Mouse (Mus musculus) forebrain, embryonic 13.5 days (tissue): Measurements from ENCODE around the gene Olfr239. TPM values are rescaled to one million over a fixed set of nuclear protein-coding genes. Genes with fewer than 3 reads are reported as not detected.
"Not testable (repeated sequence)": the region's sequence is repeated elsewhere in the genome, so short reads cannot be mapped to it uniquely, and the experiment has no call there.

Source experiments
- ATAC-seq: fragments of 200-750 bp; cut with Nextera tagmentation; 2 replicates; pipeline ENCODE4 v1.8.0; 2017
- H3K27ac ChIP-seq: fragments of 300-500 bp; sonication (generic); 2 replicates; pipeline ENCODE4 v1.5.1; 2015; ENCODE audit warnings: inconsistent platforms, mild to moderate bottlenecking, moderate library complexity
- H3K27me3 ChIP-seq: fragments of 300-500 bp; sonication (generic); 2 replicates; pipeline ENCODE4 v1.6.1; 2015; ENCODE audit warnings: mild to moderate bottlenecking, inconsistent platforms
- H3K36me3 ChIP-seq: fragments of 300-500 bp; sonication (generic); 2 replicates; pipeline ENCODE4 v1.6.1; 2015; ENCODE audit warnings: mild to moderate bottlenecking, inconsistent platforms; ENCODE audit not compliant: poor library complexity, severe bottlenecking
- H3K4me1 ChIP-seq: fragments of 300-500 bp; sonication (generic); 2 replicates; pipeline ENCODE4 v1.6.1; 2015; ENCODE audit warnings: inconsistent platforms
- H3K4me2 ChIP-seq: fragments of 300-500 bp; sonication (generic); 2 replicates; pipeline ENCODE4 v1.6.1; 2015; ENCODE audit warnings: inconsistent platforms, mild to moderate bottlenecking, moderate library complexity
- H3K4me3 ChIP-seq: fragments of 300-500 bp; sonication (generic); 2 replicates; pipeline ENCODE4 v1.5.1; 2015; ENCODE audit warnings: mild to moderate bottlenecking, inconsistent platforms
- H3K9ac ChIP-seq: fragments of 300-500 bp; sonication (generic); 2 replicates; pipeline ENCODE4 v1.6.1; 2015; ENCODE audit warnings: mild to moderate bottlenecking, inconsistent platforms
- H3K9me3 ChIP-seq: fragments of 300-500 bp; sonication (generic); replicated peaks from 2 replicates; pipeline ENCODE4 v1.6.1; 2016; ENCODE audit warnings: inconsistent platforms
- WGBS: fragments of 180-500 bp; shearing (Covaris S2); methylation state at CpG from one replicate; pipeline ENCODE4 v1.1.7; 2015; 5-methylcytosine and 5-hydroxymethylcytosine counted together
- polyA plus RNA-seq: library from polyadenylated mRNA; unstranded; fragments of >200 nt; fragmentation: Nextera tagmentation; extraction: Ambion mirVana; gene quantifications from 2 replicates; pipeline ENCODE4 v1.2.1, GENCODE M21; 2015

Olfr239 gene
- polyA plus RNA-seq = not detected in 2 replicates

DNA sequence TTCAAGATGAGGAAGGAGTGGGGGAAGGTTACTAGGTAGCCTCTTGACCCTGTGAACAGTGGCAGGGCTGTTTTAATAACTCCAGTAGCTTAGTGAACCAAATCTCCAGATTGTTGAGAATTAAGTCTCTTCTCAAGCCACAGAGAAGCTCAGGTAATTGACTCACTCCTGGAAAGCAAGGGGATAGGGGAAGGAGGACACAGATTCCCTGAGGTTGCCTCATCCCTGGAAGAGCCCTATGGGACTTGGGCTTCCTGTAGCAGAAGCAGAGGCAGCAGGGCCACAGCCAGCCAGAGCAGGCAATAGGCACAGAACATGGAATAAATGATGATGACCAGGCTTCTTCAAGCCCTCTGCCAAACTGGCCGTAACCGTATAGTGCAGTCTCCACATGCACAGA, at the start of gene Olfr239:
Gene Olfr239, plus strand, starts transcription at position 301 of the 400 bp plus-strand sequence.
- H3K9me3 ChIP-seq, H3K36me3 ChIP-seq, ATAC-seq, H3K9ac ChIP-seq, H3K27ac ChIP-seq, H3K4me2 ChIP-seq, H3K4me3 ChIP-seq, H3K4me1 ChIP-seq, H3K27me3 ChIP-seq: not testable (repeated sequence)
- WGBS = no CpG with 5 or more reads among the region's 2 CpGs

DNA sequence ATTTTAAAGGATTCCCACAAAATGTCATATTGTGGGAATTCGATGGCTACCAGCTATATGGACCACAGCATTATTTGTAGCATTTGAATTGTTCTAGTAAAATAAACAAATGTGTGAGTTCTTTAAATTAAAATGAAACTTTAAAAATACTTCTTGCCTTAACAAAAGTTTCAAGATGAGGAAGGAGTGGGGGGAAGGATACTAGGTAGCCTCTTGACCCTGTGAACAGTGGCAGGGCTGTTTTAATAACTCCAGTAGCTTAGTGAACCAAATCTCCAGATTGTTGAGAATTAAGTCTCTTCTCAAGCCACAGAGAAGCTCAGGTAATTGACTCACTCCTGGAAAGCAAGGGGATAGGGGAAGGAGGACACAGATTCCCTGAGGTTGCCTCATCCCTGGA, 23.0 kb upstream of the Olfr239 start, which contains the start of gene Olfr55:
Gene Olfr55, plus strand, starts transcription at position 301 of the 400 bp plus-strand sequence.
- not testable (repeated sequence) for H3K36me3 ChIP-seq, ATAC-seq, H3K4me1 ChIP-seq, H3K4me3 ChIP-seq, H3K9me3 ChIP-seq, H3K4me2 ChIP-seq, H3K27ac ChIP-seq, H3K9ac ChIP-seq, H3K27me3 ChIP-seq
- WGBS = 78% methylated on average over 1 of the region's 1 CpGs

DNA sequence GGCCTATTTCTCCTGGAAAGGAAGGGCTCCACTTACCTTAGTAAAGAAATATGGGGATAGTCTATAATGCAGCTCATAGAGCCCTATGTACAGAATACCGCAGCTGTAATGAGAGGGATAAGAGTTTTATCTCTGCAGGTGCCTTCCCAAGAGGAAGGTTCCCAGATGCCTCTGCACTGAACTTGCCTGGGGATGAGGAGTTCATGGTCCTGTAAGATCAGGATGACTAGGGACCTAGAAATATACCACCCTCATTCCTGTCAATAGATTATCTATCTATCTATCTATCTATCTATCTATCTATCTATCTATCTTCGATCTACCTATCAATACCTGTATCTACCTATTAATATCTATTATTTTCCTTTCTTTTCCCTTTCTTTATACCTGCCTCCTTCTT, 30.5 kb downstream of the Olfr239 start, which contains the start of gene Olfr1564:
Gene Olfr1564, minus strand, starts transcription at position 101 of the 400 bp plus-strand sequence.
- H3K9ac ChIP-seq = no peak within 1 kb of the TSS
- peaks cover 7% of the 10 kb centered on the region for H3K9me3 ChIP-seq
- H3K4me1 ChIP-seq = no peaks in the 10 kb centered on the region
- no peak within 1 kb of the TSS for H3K27ac ChIP-seq
- WGBS = 83% methylated on average over 2 of the region's 2 CpGs
- no peaks in the 10 kb centered on the region for H3K36me3 ChIP-seq
- ATAC-seq = no peak
- H3K4me2 ChIP-seq = no peak within 1 kb of the TSS
- no peaks in the 10 kb centered on the region for H3K27me3 ChIP-seq
- no peak within 1 kb of the TSS for H3K4me3 ChIP-seq

DNA sequence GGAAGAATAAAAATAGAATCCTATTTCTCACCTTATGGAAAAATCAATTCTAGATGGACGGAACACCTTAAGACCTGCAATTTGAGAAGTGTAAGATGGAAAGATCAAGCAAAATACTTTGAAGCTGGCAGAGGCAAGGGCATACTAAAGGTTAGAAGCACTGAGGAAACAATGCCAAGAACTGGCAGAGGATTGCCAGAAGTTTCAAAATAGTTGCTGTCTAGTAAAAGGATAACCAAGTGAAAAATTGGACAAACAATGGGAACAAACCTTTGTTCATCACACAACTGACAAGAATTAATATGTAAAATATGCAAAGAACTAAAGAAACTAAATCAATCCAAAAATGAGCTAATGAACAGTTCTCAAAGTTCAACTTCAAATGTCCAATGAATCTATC, 45.5 kb downstream of the Olfr239 start:
- WGBS = 100% methylated on average over 1 of the region's 1 CpGs
- H3K27me3 ChIP-seq, H3K27ac ChIP-seq, H3K4me1 ChIP-seq, H3K9ac ChIP-seq, ATAC-seq, H3K4me2 ChIP-seq, H3K4me3 ChIP-seq: not testable (repeated sequence)
- H3K36me3 ChIP-seq = peaks cover 15% of the 10 kb centered on the region
- H3K9me3 ChIP-seq = peaks cover 17% of the 10 kb centered on the region; the same call in 1 of the 2 replicates

Other genes with a start within 250 kb of the Olfr239 start
- gene Cyp4f13, start 243.9 kb upstream of the Olfr239 start, polyA plus RNA-seq = 5.6 and 6.0 TPM in 2 replicates
- 11.4 and 12.5 TPM in 2 replicates for gene Zfp472, start 225.5 kb upstream of the Olfr239 start, polyA plus RNA-seq
- 19.1 and 20.4 TPM in 2 replicates for gene Zfp952, start 198.2 kb upstream of the Olfr239 start, polyA plus RNA-seq
- gene Zfp763, start 157.9 kb upstream of the Olfr239 start, polyA plus RNA-seq = 24.6 and 27.5 TPM in 2 replicates
- not detected in 2 replicates for gene 4921501E09Rik, start 123.2 kb upstream of the Olfr239 start, polyA plus RNA-seq
- 18.1 and 18.2 TPM in 2 replicates for gene Zfp563, start 102.0 kb upstream of the Olfr239 start, polyA plus RNA-seq
- gene Morc2b, start 51.6 kb upstream of the Olfr239 start, polyA plus RNA-seq = 0.04 and 0.16 TPM in 2 replicates
- 0.05 TPM in 1 of 2 replicates, not detected in the other for gene Olfr55, start 22.9 kb upstream of the Olfr239 start, polyA plus RNA-seq
- gene Olfr1564, start 30.4 kb downstream of the Olfr239 start, polyA plus RNA-seq = 0.10 TPM in 1 of 2 replicates, not detected in the other
- 20.1 and 23.0 TPM in 2 replicates for gene Zfp955a, start 63.8 kb downstream of the Olfr239 start, polyA plus RNA-seq
- gene Olfr63, start 73.4 kb downstream of the Olfr239 start, polyA plus RNA-seq = 0.04 and 0.08 TPM in 2 replicates
- gene Zfp955b, start 98.2 kb downstream of the Olfr239 start, polyA plus RNA-seq = 15.3 and 16.7 TPM in 2 replicates
- 16.5 and 19.3 TPM in 2 replicates for gene Zfp81, start 167.6 kb downstream of the Olfr239 start, polyA plus RNA-seq
- gene Zfp101, start 203.3 kb downstream of the Olfr239 start, polyA plus RNA-seq = 22.6 and 23.2 TPM in 2 replicates
- not detected in 2 replicates for gene Actl9, start 241.6 kb downstream of the Olfr239 start, polyA plus RNA-seq